Mouse (Mus musculus) cerebral cortex, adult 2 months (tissue): Measurements from ENCODE around the gene Rhd.

ENCODE experiments used
- WGBS: fragments of 180-500 bp; shearing (Covaris S2); methylation state at CpG from one replicate; pipeline ENCODE4 v1.1.7; 2018; 5-methylcytosine and 5-hydroxymethylcytosine counted together

Gene Rhd

GRCm38 (mm10) chr4:134913413-134913812 is 49.1 kb downstream of the Rhd start:
- 33% methylated on average over 3 of the region's 3 CpGs for WGBS

- 1% methylated on average over 43 of the region's 43 CpGs for WGBS
Observed at GRCm38 (mm10) chr4:134914122-134914863, 50.0 kb downstream of the Rhd start.

GRCm38 (mm10) chr4:134914864-134915209 is 50.5 kb downstream of the Rhd start, which contains the start of gene Tmem50a:
Gene Tmem50a, minus strand, starts transcription at chr4:134915024.
- WGBS = 0% methylated on average over 25 of the region's 25 CpGs

- WGBS = 42% methylated on average over 14 of the region's 14 CpGs
Observed at GRCm38 (mm10) chr4:134915223-134916050, 51.1 kb downstream of the Rhd start.

GRCm38 (mm10) chr4:134917194-134917593 is 52.9 kb downstream of the Rhd start:
- WGBS = 90% methylated on average over 3 of the region's 3 CpGs

- 38% methylated on average over 7 of the region's 7 CpGs for WGBS
Observed at GRCm38 (mm10) chr4:134918381-134918780, 54.0 kb downstream of the Rhd start.

GRCm38 (mm10) chr4:134919733-134920540 is 55.6 kb downstream of the Rhd start:
- WGBS = 47% methylated on average over 12 of the region's 12 CpGs

- 91% methylated on average over 6 of the region's 6 CpGs for WGBS
Observed at GRCm38 (mm10) chr4:134920631-134921030, 56.3 kb downstream of the Rhd start.

- 99% methylated on average over 4 of the region's 4 CpGs for WGBS
Observed at GRCm38 (mm10) chr4:134921703-134922102, 57.4 kb downstream of the Rhd start.

GRCm38 (mm10) chr4:134922111-134922924 is 58.0 kb downstream of the Rhd start:
- 53% methylated on average over 10 of the region's 10 CpGs for WGBS

- WGBS = under 1% methylated on average over 13 of the region's 13 CpGs
Observed at GRCm38 (mm10) chr4:134922925-134923244, 58.5 kb downstream of the Rhd start.

- under 1% methylated on average over 64 of the region's 64 CpGs for WGBS
Observed at GRCm38 (mm10) chr4:134923258-134924018, 59.1 kb downstream of the Rhd start, which contains the start of gene Rsrp1. Gene Rsrp1, plus strand, starts transcription at chr4:134923592.

- under 1% methylated on average over 75 of the region's 75 CpGs for WGBS
Observed at GRCm38 (mm10) chr4:134924019-134924741, 59.8 kb downstream of the Rhd start.

GRCm38 (mm10) chr4:134925206-134925605 is 60.9 kb downstream of the Rhd start:
- 10% methylated on average over 8 of the region's 8 CpGs for WGBS

GRCm38 (mm10) chr4:134927815-134928463 is 63.6 kb downstream of the Rhd start:
- 47% methylated on average over 5 of the region's 5 CpGs for WGBS

- WGBS = 77% methylated on average over 1 of the region's 1 CpGs
Observed at GRCm38 (mm10) chr4:134928464-134928836, 64.1 kb downstream of the Rhd start.

GRCm38 (mm10) chr4:134929536-134929935 is 65.2 kb downstream of the Rhd start:
- WGBS = 57% methylated on average over 4 of the region's 4 CpGs

- WGBS = 15% methylated on average over 9 of the region's 9 CpGs
Observed at GRCm38 (mm10) chr4:134930190-134930589, 65.9 kb downstream of the Rhd start.
